Mouse (Mus musculus): ENCODE results near the gene 2010109A12Rik.

2010109A12Rik gene

GRCm38 (mm10) chr5:93231721-93232120, 25.4 kb downstream of the 2010109A12Rik start:
- no peak for DNase-seq (ENCODE audit: low spot score)

- no peak for DNase-seq (ENCODE audit: low spot score)
Observed at GRCm38 (mm10) chr5:93232838-93233237, 26.5 kb downstream of the 2010109A12Rik start.

DNA sequence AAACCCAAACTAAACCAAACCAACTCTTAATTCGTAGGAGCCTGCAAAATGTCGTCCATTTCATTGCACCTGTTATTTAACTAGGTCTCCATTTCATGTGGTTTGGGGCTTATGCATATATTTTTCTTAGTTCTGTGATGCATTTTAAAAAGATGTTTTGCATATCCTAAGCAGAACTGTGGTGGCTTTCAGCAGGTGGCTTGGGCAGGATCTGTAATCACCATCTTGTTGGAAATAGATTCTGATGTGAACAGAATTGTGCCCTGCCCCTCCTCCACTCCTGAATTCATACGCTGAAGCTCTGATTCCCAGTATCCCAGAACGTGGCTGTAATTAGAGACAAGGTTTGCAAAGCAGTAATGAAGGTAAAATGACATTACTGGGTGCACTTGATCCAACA, 27.8 kb downstream of the 2010109A12Rik start:
- DNase-seq (ENCODE audit: low spot score), result no peak

DNA sequence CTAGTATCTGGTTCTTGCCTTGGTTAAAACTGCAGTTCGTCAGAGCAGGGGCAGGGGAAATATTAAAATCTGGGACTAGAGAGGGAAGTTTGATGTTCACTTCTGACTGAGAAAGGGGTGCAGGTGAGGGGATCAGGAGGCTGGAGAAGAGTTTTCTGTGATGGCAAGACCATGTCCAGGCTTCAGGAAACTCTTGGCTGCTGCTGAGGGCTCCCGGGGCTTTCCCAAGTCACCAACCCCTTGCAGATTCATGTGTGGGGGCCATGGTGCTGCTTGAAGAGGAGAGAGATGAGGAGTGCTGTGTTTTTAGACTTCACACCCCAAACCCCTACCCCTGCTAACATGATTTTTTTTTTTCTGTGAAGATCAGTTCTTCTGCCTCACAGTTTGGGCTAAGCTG, 28.3 kb downstream of the 2010109A12Rik start:
- DNase-seq (ENCODE audit: low spot score), result no peak

DNA sequence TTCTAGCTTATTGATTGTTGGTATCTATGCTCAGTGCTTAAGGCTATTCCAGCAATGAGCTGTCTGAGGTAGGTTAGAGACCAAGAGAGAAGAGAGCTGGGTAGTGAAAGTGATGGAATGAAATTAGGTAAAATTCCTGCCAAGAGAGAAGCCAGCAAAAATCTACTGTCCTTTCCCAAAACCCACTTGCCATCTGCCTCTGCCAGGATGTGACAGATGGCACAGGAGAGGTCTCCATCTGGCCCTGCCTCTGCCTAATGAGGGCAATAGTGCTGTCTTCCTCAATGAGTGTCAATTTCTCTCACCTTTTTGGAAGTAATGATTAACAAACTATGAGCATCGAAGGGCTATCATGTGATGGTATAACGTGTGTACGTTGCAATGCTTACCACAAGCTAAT, 29.6 kb downstream of the 2010109A12Rik start:
- DNase-seq (ENCODE audit: low spot score), result no peak

- DNase-seq (ENCODE audit: low spot score), result no peak
Observed at GRCm38 (mm10) chr5:93236541-93236940, 30.2 kb downstream of the 2010109A12Rik start.

DNA sequence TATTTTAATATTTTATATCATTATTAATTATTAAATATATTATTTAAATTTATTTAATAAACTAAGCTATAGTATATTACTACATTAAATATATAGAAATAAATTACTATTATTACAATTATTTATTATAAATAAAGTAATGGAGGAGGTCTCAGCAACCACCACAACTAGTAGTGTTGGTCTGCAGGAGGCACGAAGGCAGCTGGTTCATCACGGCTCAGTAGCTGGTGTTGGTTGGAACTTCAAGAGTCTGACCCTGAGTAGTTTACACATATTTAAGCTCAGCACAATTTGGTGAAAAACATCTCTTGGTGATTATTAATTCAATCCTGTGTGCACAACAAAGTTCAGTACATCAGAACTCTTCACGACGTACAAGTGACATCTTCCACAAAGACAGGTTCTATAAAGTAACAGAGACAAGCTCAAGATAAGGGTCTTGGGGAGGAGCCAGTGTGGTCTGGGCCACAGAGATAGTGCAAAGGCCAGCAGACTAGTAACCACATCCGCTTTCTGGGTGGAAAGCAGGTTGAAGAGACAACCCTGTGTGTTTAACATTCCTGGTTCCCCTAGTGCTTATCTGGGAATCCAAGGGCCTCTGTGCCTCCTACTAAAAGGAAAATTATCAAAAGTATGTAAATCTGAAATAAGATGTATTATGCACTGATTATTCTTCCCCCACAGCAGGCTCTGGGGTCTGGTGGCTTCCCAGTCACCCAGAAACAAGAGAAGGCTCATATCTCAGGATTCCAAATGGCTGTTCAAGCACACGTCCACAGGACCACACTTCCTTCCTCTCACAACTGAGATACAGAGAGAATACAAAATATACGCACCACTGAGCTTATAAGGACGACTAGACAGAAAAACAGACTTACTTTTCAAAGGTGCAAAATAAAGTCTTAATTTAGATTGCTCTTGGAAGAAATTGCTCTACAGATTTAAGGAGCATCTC, 33.5 kb downstream of the 2010109A12Rik start:
- DNase-seq (ENCODE audit: low spot score), result no peak

DNA sequence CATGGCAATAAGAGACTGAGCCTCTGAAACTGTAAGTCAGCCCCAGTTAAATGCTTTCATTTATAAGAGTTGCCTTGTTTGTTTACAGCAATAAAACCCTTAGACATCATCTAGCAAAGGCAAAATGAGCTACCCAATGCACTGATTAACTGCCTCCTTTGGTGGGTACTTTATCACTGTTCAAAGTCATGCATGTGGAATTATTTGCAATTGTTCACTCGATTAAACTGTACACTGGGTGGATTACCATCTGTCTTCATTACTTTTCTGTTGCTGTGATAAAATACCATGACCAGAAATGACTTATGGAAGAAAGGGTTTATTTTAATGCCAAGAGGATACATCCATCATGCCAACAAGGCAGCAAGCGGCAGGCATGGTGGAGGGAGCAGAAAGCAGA, 39.0 kb downstream of the 2010109A12Rik start:
- no peak for DNase-seq (ENCODE audit: low spot score)

DNA sequence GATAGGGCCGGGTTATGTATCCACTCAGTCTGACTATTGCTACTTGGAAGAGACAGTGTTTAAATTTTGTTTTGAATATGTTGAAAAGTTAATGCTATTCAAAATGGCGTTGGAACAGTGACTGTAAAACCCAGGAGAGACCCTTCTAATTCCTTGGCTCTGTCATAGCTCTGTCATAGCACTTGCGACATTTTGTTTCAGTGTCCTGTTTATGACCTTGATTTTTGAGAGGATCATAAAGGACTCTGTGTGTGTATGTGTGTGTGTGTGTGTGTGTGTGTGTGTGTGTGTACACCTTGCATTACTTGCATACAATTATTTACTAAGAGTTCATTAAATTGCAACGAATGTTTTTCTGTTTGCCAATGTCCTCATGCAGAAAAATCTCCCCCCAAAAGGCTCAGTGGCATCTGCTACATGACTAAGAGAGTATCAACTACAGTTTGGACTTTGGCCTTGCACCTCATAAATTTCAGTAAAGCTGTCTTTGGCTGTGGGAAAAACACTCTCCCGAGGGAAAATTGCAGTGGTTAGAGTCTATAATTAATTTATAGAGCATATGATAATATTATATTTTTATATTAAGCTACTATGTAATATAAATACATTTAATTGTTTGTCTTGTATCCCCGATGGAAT, 43.7 kb downstream of the 2010109A12Rik start:
- DNase-seq (ENCODE audit: low spot score), result no peak

DNA sequence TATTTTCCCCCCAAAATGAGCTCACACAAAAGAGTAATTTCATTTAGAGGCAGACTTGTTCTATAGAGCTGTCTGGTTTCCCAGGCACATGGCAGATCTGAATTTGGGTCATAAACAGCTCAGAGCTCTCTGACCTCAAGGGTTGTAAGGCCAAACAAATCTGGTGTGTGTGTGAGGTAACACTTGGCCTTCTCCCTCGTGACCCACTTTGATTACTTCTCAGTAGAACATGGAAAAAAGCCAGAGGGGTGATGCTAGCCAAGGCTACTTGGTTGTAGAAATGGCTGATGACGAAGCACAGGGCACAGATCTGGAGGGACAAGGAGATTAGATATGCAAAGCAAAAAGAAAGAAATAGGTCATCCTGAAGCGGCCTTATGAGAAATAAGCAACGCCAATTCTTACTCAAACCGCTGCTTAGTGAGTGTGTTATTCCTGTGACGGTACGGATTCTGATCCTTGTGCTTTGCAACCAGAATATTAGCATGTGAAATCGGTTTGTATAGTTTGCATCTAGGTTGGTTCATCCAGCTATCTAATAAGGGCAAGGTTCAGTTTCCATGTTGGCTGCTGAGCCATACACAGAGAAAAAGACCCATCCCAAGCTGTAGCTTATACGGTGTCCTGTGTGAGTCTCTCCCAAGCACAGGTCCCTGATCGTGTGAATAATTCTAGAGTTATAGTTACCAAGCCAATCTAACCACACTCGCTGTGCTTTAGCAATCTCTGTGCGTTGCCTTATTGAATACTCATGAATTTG, 44.9 kb downstream of the 2010109A12Rik start:
- no peak for DNase-seq (ENCODE audit: low spot score)

GRCm38 (mm10) chr5:93255759-93256265, 49.5 kb downstream of the 2010109A12Rik start:
- DNase-seq (ENCODE audit: low spot score), result no peak

GRCm38 (mm10) chr5:93256820-93257405, 50.6 kb downstream of the 2010109A12Rik start:
- DNase-seq (ENCODE audit: low spot score), result no peak

GRCm38 (mm10) chr5:93259349-93259748, 53.0 kb downstream of the 2010109A12Rik start:
- DNase-seq (ENCODE audit: low spot score), result no peak

GRCm38 (mm10) chr5:93260983-93261382, 54.7 kb downstream of the 2010109A12Rik start:
- no peak for DNase-seq (ENCODE audit: low spot score)

DNA sequence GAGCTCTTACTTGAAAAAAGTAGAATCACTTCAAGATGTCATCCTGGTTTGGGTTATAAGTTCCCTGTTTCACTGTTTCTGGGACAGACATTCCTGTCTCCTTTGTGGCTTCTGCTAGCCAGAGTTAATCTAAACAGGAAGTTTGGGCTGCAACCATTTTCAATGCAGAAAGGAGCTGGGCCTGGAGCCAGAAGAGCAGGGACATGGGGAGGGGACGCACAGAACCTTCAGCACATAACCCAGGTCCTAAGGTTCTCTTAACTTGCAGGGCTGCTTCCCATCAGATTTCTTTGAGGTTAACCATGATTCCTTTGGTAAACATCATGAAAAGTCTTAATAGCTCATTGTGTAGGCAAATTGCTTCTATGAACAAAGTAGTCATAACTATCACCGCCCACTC, 56.4 kb downstream of the 2010109A12Rik start:
- no peak for DNase-seq (ENCODE audit: low spot score)

Measured in urinary bladder, postnatal 25 days (tissue).